8 mouse cellular contexts compared by ENCODE assay signal in genomic region chr11:20200713-20201575, GRCm38 (mm10). TPM values are rescaled to one million over a fixed set of nuclear protein-coding genes. Genes with fewer than 3 reads are reported as not detected.
DNase-seq lines count a peak whose midpoint lies in the region; ATAC-seq lines count a peak whose summit lies in the region.

TSS of gene Rab1a (plus strand) at chr11:20201432.

- WGBS in forebrain, embryonic 14.5 days, result under 1% methylated on average over 54 of the region's 54 CpGs
- under 1% methylated on average over 54 of the region's 54 CpGs for WGBS in neural tube, embryonic 15.5 days

- no peaks in the 10 kb centered on the region for H3K27me3 ChIP-seq in forebrain, embryonic 14.5 days (replicated peaks; ENCODE audit: control insufficient read depth, insufficient read depth, low read length)
- H3K27me3 ChIP-seq in neural tube, embryonic 15.5 days (replicated peaks), result no peaks in the 10 kb centered on the region

- H3K9me3 ChIP-seq in forebrain, embryonic 14.5 days (replicated peaks; ENCODE audit: control insufficient read depth, low read length), result no peaks in the 10 kb centered on the region
- H3K9me3 ChIP-seq in neural tube, embryonic 15.5 days (replicated peaks), result no peaks in the 10 kb centered on the region

- H3K4me2 ChIP-seq in forebrain, embryonic 14.5 days (ENCODE audit: low read length), result peak within 1 kb of the TSS; percentile 87
- H3K4me2 ChIP-seq in neural tube, embryonic 15.5 days, result peak within 1 kb of the TSS; percentile 76

- H3K4me1 ChIP-seq in forebrain, embryonic 14.5 days (ENCODE audit: control insufficient read depth, insufficient read depth, low read length), result peaks cover 20% of the 10 kb centered on the region
- H3K4me1 ChIP-seq in neural tube, embryonic 15.5 days, result peaks cover 34% of the 10 kb centered on the region

- H3K27ac ChIP-seq in forebrain, embryonic 14.5 days (ENCODE audit: low read depth, low read length), result peak within 1 kb of the TSS; percentile 96
- H3K27ac ChIP-seq in neural tube, embryonic 15.5 days (replicated peaks), result peak within 1 kb of the TSS; percentile 97

- intact Hi-C loops in heart, postnatal 14 days (cut with DNase I), result loop anchor here (2.0 to 10.0 kb wide), 3 partner anchors 68 to 276 kb away; partner anchors contain the start of genes Slc1a4 and Spred2

- peak within 1 kb of the TSS; percentile 98 for H3K4me3 ChIP-seq in forebrain, embryonic 14.5 days (ENCODE audit: low read depth, low read length)
- H3K4me3 ChIP-seq in neural tube, embryonic 15.5 days (replicated peaks), result peak within 1 kb of the TSS; percentile 98

- H3K9ac ChIP-seq in forebrain, embryonic 14.5 days (ENCODE audit: low read length), result peak within 1 kb of the TSS; percentile 97
- H3K9ac ChIP-seq in neural tube, embryonic 15.5 days (replicated peaks), result peak within 1 kb of the TSS; percentile 96

- no peaks in the 10 kb centered on the region for H3K36me3 ChIP-seq in forebrain, embryonic 14.5 days (ENCODE audit: control insufficient read depth, insufficient read depth, low read length)
- no peaks in the 10 kb centered on the region for H3K36me3 ChIP-seq in neural tube, embryonic 15.5 days

- DNase-seq in ES-CJ7 (ENCODE audit: low read depth, low spot score), result peak; percentile 100
- peak; percentile 100 for DNase-seq in cerebellum, adult 11 months
- peak; percentile 100 for DNase-seq in forebrain, embryonic 14.5 days (ENCODE audit: low spot score)
- DNase-seq in heart, postnatal 14 days, result peak; percentile 100
- DNase-seq in layer of hippocampus, adult 11-12 months (ENCODE audit: low spot score), result peak; percentile 100
- peak; percentile 100 for DNase-seq in lung, adult 18-20 months
- DNase-seq in testis, postnatal 14 days (ENCODE audit: low spot score), result peak; percentile 100

- peak; percentile 98 for ATAC-seq in forebrain, embryonic 14.5 days
- ATAC-seq in neural tube, embryonic 15.5 days (ENCODE audit: low FRiP score), result peak; percentile 98

RNA-seq across cellular contexts. Expression of gene Rab1a, which starts in this region (rescaled TPM):
- 230 and 259 TPM in 2 replicates for polyA plus RNA-seq in forebrain, embryonic 14.5 days (2014; fragmentation: Nextera tagmentation; extraction: Ambion mirVana)
- 100 to 1,000 TPM; 134 to 141 TPM for total RNA-seq in heart, postnatal 14 days (2021)
- polyA plus RNA-seq in neural tube, embryonic 15.5 days (2015; fragmentation: Nextera tagmentation; extraction: Ambion mirVana), result 311 and 322 TPM in 2 replicates

Comparison
In these comparisons a context has a peak if more than half of its experiments do, and no peak if none do; other contexts are left out.
1. Peak in every context shown above with its lines: DNase-seq, ATAC-seq, H3K4me3 ChIP-seq and H3K27ac ChIP-seq.